Mouse (Mus musculus): ENCODE measurements around the gene Sdf4.

Gene Sdf4

GRCm38 (mm10) chr4:155992241-155992905 lies at the start of gene Sdf4, which contains the start of gene B3galt6:
Sdf4 (plus strand) TSS chr4:155992872.
B3galt6 (minus strand) TSS chr4:155992649.
- in situ Hi-C loops (cut with MseI, MboI), result no loop called here

DNA sequence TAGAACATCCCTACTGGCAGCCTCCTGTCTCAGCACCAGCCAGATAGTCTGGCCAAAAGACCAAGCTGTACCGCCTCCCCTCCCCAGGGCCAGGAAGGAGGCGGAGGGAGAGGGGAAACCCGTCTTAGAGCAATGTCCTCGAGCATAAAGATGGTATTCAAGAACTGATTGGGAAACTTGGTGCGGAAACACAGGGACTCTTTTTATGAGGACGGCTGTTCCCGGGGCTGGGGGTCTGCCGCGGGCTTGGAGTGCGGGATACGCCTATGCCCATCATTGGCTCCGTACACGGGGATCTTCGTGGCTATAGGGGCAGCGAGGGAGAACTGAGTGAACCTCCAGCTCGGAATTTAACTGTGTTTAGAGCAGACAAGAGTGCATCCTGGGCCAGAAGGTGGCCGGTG lies 49.6 kb upstream of the Sdf4 start:
- in situ Hi-C loops (cut with MseI, MboI), result loop anchor here in 1 of 2 experiments (5.0 kb wide), 1 partner anchor 36 kb away; no protein-coding TSS in a partner anchor

GRCm38 (mm10) chr4:155943534-155944249 lies 49.0 kb upstream of the Sdf4 start, which contains the start of gene Ube2j2:
Ube2j2 (plus strand) TSS chr4:155943831.
- in situ Hi-C loops (cut with MseI, MboI), result loop anchor here in 1 of 2 experiments (5.0 kb wide), 1 partner anchor 36 kb away; no protein-coding TSS in a partner anchor

GRCm38 (mm10) chr4:155944271-155944670 lies 48.4 kb upstream of the Sdf4 start:
- in situ Hi-C loops (cut with MseI, MboI), result loop anchor here in 1 of 2 experiments (5.0 kb wide), 1 partner anchor 37 kb away; no protein-coding TSS in a partner anchor

GRCm38 (mm10) chr4:155947094-155947493 lies 45.6 kb upstream of the Sdf4 start:
- in situ Hi-C loops (cut with MseI, MboI), result no loop called here

DNA sequence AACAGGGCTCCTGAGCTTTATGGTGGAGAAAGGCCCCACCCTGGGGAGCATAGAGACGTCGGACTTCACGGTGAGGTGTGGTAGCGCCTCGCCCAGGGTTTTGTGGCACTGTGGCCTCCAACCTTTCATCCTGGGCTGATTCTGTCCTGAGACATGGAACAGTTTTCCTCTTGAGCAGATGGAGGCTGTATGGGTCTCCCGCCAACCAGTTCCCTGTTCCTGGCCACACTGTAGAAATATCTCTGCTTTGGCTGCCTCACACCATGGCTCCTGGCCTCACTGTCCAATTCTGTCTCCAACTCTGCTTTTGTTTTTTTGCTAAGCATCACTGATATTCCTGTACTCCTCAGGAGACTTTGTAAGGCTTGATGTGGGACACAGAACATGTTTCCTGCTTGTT lies 37.2 kb upstream of the Sdf4 start:
- in situ Hi-C loops (cut with MseI, MboI), result no loop called here

GRCm38 (mm10) chr4:155959275-155959674 lies 33.4 kb upstream of the Sdf4 start:
- in situ Hi-C loops (cut with MseI, MboI), result no loop called here

DNA sequence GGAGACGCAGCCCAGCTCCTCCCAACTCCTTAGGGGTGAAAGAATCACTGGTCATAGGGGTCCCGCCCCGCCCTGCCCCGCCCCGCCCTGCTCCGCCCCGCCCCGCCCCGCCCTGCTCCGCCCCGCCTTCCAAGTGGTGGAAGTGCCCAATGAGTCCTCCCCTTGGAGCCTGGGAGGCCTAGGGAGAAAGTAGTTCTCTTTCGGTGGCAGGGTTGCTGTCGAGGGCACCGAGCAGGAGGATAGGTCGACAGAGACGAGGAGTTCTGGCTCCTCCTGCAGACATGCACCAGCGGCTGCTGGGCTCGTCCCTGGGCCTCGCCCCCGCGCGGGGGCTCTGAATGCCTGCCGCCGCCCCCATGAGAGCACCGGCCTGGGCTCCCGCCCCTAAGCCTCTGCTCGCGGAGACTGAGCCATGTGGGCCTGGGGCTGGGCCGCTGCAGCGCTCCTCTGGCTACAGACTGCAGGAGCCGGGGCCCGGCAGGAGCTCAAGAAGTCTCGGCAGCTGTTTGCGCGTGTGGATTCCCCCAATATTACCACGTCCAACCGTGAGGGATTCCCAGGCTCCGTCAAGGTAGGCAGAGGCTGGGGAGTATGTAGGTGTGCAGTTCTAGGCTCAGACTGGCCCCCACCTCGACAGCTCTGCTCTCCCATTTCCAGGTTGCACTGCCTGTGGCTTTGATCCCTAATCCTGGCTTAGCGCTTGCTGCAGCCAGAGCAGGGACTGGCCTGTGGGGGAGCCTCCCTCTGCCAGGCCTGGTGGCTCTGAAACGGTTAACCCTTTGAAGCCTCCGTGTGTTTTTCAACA lies 30.3 kb upstream of the Sdf4 start, which contains the start of gene C1qtnf12:
Gene C1qtnf12, plus strand, starts transcription at position 152 of the 805 bp plus-strand sequence.
- in situ Hi-C loops (cut with MseI, MboI), result no loop called here

- in situ Hi-C loops (cut with MseI, MboI), result no loop called here
These were observed 29.6 kb upstream of the Sdf4 start for GRCm38 (mm10) chr4:155963106-155963505.

DNA sequence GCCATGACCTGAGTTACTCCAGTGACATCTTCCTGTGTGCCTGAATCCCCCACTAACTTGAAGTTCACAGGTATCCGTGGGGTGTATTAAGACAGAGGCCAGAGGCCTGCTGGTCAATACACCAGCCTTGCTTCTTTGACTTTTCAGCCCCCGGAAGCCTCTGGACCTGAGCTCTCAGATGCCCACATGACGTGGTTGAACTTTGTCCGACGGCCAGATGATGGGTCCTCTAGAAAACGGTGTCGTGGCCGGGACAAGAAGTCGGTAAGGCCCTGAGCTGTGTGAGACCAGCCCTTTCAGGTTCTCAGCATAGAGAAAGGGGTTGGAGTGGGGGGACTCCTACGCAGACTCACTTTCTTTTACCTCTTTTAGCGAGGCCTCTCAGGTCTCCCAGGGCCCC lies 28.3 kb upstream of the Sdf4 start:
- in situ Hi-C loops (cut with MseI, MboI), result no loop called here

DNA sequence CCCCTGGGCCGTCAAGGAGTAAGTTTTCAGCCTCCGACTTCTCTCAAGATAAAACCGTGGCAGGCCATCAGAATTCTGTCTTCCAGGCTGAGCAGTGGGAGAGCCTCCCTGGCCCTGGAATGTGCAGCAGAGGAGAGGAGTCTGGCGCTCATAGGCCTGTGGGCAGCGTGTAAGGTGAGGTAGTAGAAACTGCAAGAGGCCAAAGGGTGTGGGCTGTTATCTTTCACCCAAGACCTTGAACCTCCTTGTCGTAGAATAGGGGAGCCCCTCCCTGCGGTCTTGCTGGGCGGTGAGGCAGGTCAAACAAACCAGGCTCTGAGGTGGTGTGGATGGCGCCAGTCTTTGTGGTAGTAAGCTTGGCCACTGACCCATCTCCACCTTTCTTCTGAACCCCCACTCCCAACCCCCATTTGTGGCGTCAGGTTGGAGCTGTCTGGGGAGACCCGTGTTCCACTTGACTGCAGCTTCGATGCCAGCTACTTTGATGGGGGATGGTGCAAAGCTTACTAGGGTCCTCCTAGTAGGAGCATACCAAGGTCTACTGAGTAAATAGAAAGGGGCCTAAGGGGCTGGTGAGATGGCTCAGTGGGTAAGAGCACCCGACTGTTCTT lies 23.5 kb upstream of the Sdf4 start:
- in situ Hi-C loops (cut with MseI, MboI), result no loop called here

- in situ Hi-C loops (cut with MseI, MboI), result no loop called here
These were observed 22.4 kb upstream of the Sdf4 start for GRCm38 (mm10) chr4:155970286-155970685.

DNA sequence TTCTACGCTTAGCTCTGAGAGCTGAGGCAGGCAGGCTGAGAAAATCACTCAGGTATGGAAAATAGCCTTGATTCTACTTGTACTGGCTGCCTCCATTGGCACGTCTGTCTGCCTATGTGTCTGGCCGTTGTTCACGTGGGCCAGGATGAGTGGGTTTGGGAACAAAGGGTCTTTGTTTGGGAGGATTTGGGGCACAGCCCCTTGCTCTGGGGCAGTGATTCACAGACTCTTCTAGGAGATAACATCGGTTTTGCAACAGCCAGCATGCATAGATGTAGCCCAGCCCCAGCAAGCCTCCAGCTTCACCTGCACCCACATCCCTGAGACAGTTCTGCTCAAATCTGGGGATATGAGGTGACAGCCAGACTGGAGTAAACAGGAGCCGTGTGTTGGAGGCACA lies 20.0 kb upstream of the Sdf4 start:
- in situ Hi-C loops (cut with MseI, MboI), result no loop called here

GRCm38 (mm10) chr4:155973239-155973638 lies 19.4 kb upstream of the Sdf4 start:
- in situ Hi-C loops (cut with MseI, MboI), result no loop called here

- in situ Hi-C loops (cut with MseI, MboI), result no loop called here
These were observed 11.1 kb upstream of the Sdf4 start for GRCm38 (mm10) chr4:155981436-155982082.

GRCm38 (mm10) chr4:155983788-155984187 lies 8.9 kb upstream of the Sdf4 start:
- in situ Hi-C loops (cut with MseI, MboI), result no loop called here

- in situ Hi-C loops (cut with MseI, MboI), result no loop called here
These were observed 1.3 kb upstream of the Sdf4 start for GRCm38 (mm10) chr4:155991211-155991907.

GRCm38 (mm10) chr4:155991908-155992230 lies 803 bp upstream of the Sdf4 start:
- in situ Hi-C loops (cut with MseI, MboI), result no loop called here

DNA sequence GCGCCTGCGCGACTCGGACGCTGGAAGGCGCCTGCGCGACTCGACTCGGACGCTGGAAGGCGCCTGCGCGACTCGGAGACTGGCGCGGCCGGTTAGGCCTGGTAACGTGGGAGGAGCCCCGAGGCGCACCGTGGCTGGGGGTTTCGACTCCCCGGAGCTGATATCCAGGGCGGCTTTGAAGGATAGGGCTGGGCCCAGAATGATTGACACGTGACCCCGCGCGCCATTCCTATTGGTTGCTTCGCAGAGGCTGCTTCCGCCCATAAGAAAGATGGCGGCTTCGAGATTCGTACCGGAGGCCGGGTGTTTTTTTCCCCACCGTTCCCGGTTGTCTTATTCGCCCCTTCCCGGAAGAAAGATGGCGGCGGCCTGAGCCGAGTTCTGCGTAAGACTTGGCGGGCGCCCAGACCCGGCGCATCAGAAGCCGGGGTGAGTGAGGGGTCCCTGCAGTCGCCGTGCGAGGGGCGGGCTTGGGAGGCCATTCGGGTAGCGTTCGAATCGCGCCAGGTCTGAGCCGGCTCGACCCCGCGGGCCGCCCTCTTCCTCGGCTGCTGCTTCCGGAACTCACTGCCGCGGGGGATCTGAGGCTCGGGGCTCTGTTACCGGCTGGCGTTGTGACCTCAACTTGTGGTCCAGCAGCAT lies 355 bp downstream of the Sdf4 start:
- in situ Hi-C loops (cut with MseI, MboI), result no loop called here

- in situ Hi-C loops (cut with MseI, MboI), result no loop called here
These were observed 934 bp downstream of the Sdf4 start for GRCm38 (mm10) chr4:155993606-155994005.
